In genomic region chr7:4964272-4964671, GRCm38 (mm10) we compare ENCODE assay signal across 8 mouse cellular contexts. TPM values are rescaled to one million over a fixed set of nuclear protein-coding genes. Genes with fewer than 3 reads are reported as not detected.
DNase-seq lines count a peak whose midpoint lies in the region; ATAC-seq and TF ChIP-seq lines count a peak whose summit lies in the region.

Sbk2 (minus strand) TSS chr7:4964406.

- H3K27ac ChIP-seq in hindbrain, postnatal 0 days = no peak within 1 kb of the TSS
- H3K27ac ChIP-seq in left cerebral cortex, adult 2 months = no peak within 1 kb of the TSS

- H3K9ac ChIP-seq in hindbrain, postnatal 0 days (replicated peaks; ENCODE audit: low read length) = no peak within 1 kb of the TSS

- WGBS in hindbrain, postnatal 0 days = 7% methylated on average over 10 of the region's 10 CpGs

- ATAC-seq in common myeloid progenitor, adult 5-6 weeks (replicated peaks; ENCODE audit: low read depth, poor library complexity, severe bottlenecking) = peak; percentile 99
- ATAC-seq in hindbrain, postnatal 0 days = peak; percentile 89

- no peaks in the 10 kb centered on the region for H3K36me3 ChIP-seq in hindbrain, postnatal 0 days (ENCODE audit: insufficient read depth, low read length)

- intact Hi-C loops in left cerebral cortex, adult 2 months (cut with DNase I) = loop anchor here (1.0 kb wide), 1 partner anchor 21 kb away; no protein-coding TSS in a partner anchor

- peak; percentile 75 for TF ChIP-seq CTCF in hindbrain, postnatal 0 days (IDR thresholded peaks at IDR 0.05; ENCODE audit: low read depth)
- TF ChIP-seq CTCF in left cerebral cortex, adult 2 months (IDR thresholded peaks at IDR 0.05) = peak; percentile 77

- DNase-seq in WW6 (ENCODE audit: low read depth, low spot score) = peak; percentile 67
- peak; percentile 84 to 85 for DNase-seq in gastrocnemius, adult 8-10 months (ENCODE audit: low spot score in 2 of 2)
- peak; percentile 75 for DNase-seq in hindbrain, postnatal 0 days (ENCODE audit: low spot score)
- DNase-seq in left cerebral cortex, adult 2 months (ENCODE audit: extremely low spot score in 1 of 2, low spot score in 2 of 2) = peak; percentile 71 to 74
- DNase-seq in lung, postnatal 4 days = peak; percentile 87 to 90
- DNase-seq in right cerebral cortex, adult 18-20 months = peak; percentile 67
- DNase-seq in urinary bladder, postnatal 10 days (ENCODE audit: low spot score) = peak; percentile 43

- no peaks in the 10 kb centered on the region for H3K9me3 ChIP-seq in hindbrain, postnatal 0 days (ENCODE audit: low read length)

- H3K4me1 ChIP-seq in hindbrain, postnatal 0 days (ENCODE audit: insufficient read depth, low read length) = no peaks in the 10 kb centered on the region

- no peaks in the 10 kb centered on the region for H3K27me3 ChIP-seq in hindbrain, postnatal 0 days (ENCODE audit: insufficient read depth, low read length)

- H3K4me2 ChIP-seq in hindbrain, postnatal 0 days (ENCODE audit: low read depth, low read length) = no peak within 1 kb of the TSS

- no peak within 1 kb of the TSS for H3K4me3 ChIP-seq in hindbrain, postnatal 0 days (ENCODE audit: low read length)
- no peak within 1 kb of the TSS for H3K4me3 ChIP-seq in left cerebral cortex, adult 2 months

RNA-seq across cellular contexts. Expression of gene Sbk2, which starts in this region (rescaled TPM):
- not detected in 2 replicates for total RNA-seq in common myeloid progenitor, adult 5-6 weeks (2017)
- total RNA-seq in gastrocnemius, adult 8-10 months (2022) = 10 to 100 TPM; 55.4 to 88.7 (median 62.8) TPM
- total RNA-seq in hindbrain, postnatal 0 days (2014; rRNA removed) = 0.31 TPM in 1 of 2 replicates, not detected in the other
- polyA plus RNA-seq in hindbrain, postnatal 0 days (2015; fragmentation: Nextera tagmentation; extraction: Ambion mirVana) = not detected in 2 replicates
- total RNA-seq in left cerebral cortex, adult 2 months (2021) = under 1 TPM in 1 of 2 experiments, not detected in 1; 0.91 TPM

Comparison
In these comparisons a context has a peak if more than half of its experiments do, and no peak if none do; other contexts are left out.
1. RNA of gene Sbk2 (total RNA-seq): 55.4 to 88.7 TPM in gastrocnemius, adult 8-10 months; 0.91 TPM in left cerebral cortex, adult 2 months, 0.31 TPM in hindbrain, postnatal 0 days and not detected in common myeloid progenitor, adult 5-6 weeks; every median in the first group is over 10 times any median in the second.
2. Peak in ATAC-seq in common myeloid progenitor, adult 5-6 weeks; RNA of the gene not detected or under 1 TPM.
3. Peak in DNase-seq and ATAC-seq in hindbrain, postnatal 0 days; RNA of the gene not detected or under 1 TPM.
4. Peak in DNase-seq in left cerebral cortex, adult 2 months; RNA of the gene not detected or under 1 TPM.
5. Peak in every context shown above with its lines, with median percentiles within 50 percentile points of each other: DNase-seq.